Mouse (Mus musculus): ENCODE results near the gene Tagln2. TPM values are rescaled to one million over a fixed set of nuclear protein-coding genes. Genes with fewer than 3 reads are reported as not detected.

Tagln2 gene
- polyA plus RNA-seq, 1 experiment from 2014 or later: 56.0 TPM

- H3K4me2 ChIP-seq (ENCODE audit: low read depth, severe bottlenecking): peak overlapping the region; percentile 79
- ATAC-seq (ENCODE audit: insufficient number of reproducible peaks, low FRiP score, low TSS enrichment, low read depth): no peak
- DNase-seq (ENCODE audit: low spot score): no peak
- no peaks in the 10 kb centered on the region for H3K9me3 ChIP-seq (ENCODE audit: control insufficient read depth, low read length)
- H3K27me3 ChIP-seq (ENCODE audit: control insufficient read depth, insufficient read depth, low read length): no peaks in the 10 kb centered on the region
- peak overlapping the region; percentile 37; the same call in 1 of the 2 replicates for H3K9ac ChIP-seq (ENCODE audit: low read length)
- no peak overlapping the region for H3K4me3 ChIP-seq (ENCODE audit: low read depth, low read length)
- no peak overlapping the region for H3K27ac ChIP-seq (replicated peaks; ENCODE audit: low read depth, low read length)
- peaks cover 38% of the 10 kb centered on the region for H3K4me1 ChIP-seq (ENCODE audit: control insufficient read depth, insufficient read depth, low read length)
- no peaks in the 10 kb centered on the region for H3K36me3 ChIP-seq (ENCODE audit: control insufficient read depth, insufficient read depth, low read length)
- 63% methylated on average over 11 of the region's 11 CpGs for WGBS
These were observed 15.6 kb upstream of the Tagln2 start for GRCm38 (mm10) chr1:172484236-172484635.

- 0 out of 2 replicates have a peak, but pooled peaks cover 3% of the 10 kb centered on the region for H3K36me3 ChIP-seq (ENCODE audit: control insufficient read depth, insufficient read depth, low read length)
- no peak overlapping the region for H3K4me3 ChIP-seq (ENCODE audit: low read depth, low read length)
- no peaks in the 10 kb centered on the region for H3K27me3 ChIP-seq (ENCODE audit: control insufficient read depth, insufficient read depth, low read length)
- H3K4me2 ChIP-seq (ENCODE audit: low read depth, severe bottlenecking): peak overlapping the region; percentile 79; the same call in 1 of the 2 replicates
- no peak overlapping the region for H3K27ac ChIP-seq (replicated peaks; ENCODE audit: low read depth, low read length)
- 73% methylated on average over 13 of the region's 13 CpGs for WGBS
- peaks cover 38% of the 10 kb centered on the region for H3K4me1 ChIP-seq (ENCODE audit: control insufficient read depth, insufficient read depth, low read length)
- H3K9me3 ChIP-seq (ENCODE audit: control insufficient read depth, low read length): no peaks in the 10 kb centered on the region
- no peak overlapping the region; the same call in 1 of the 2 replicates for H3K9ac ChIP-seq (ENCODE audit: low read length)
- ATAC-seq (ENCODE audit: insufficient number of reproducible peaks, low FRiP score, low TSS enrichment, low read depth) (no peak), DNase-seq (ENCODE audit: low spot score) (no peak)
These were observed 15.2 kb upstream of the Tagln2 start for GRCm38 (mm10) chr1:172484671-172485070.

GRCm38 (mm10) chr1:172485821-172486220 is 14.0 kb upstream of the Tagln2 start:
- 0 out of 2 replicates have a peak overlapping the region, but pooled peaks have one; percentile 9 for H3K4me3 ChIP-seq (ENCODE audit: low read depth, low read length)
- ATAC-seq (ENCODE audit: insufficient number of reproducible peaks, low FRiP score, low TSS enrichment, low read depth): no peak
- DNase-seq (ENCODE audit: low spot score): no peak
- H3K27me3 ChIP-seq (ENCODE audit: control insufficient read depth, insufficient read depth, low read length): no peaks in the 10 kb centered on the region
- H3K27ac ChIP-seq (replicated peaks; ENCODE audit: low read depth, low read length): no peak overlapping the region
- 0 out of 2 replicates have a peak, but pooled peaks cover 3% of the 10 kb centered on the region for H3K36me3 ChIP-seq (ENCODE audit: control insufficient read depth, insufficient read depth, low read length)
- no peak overlapping the region for H3K9ac ChIP-seq (ENCODE audit: low read length)
- H3K9me3 ChIP-seq (ENCODE audit: control insufficient read depth, low read length): no peaks in the 10 kb centered on the region
- 27% methylated on average over 6 of the region's 6 CpGs for WGBS
- peak overlapping the region; percentile 29; the same call in 1 of the 2 replicates for H3K4me2 ChIP-seq (ENCODE audit: low read depth, severe bottlenecking)
- H3K4me1 ChIP-seq (ENCODE audit: control insufficient read depth, insufficient read depth, low read length): peaks cover 42% of the 10 kb centered on the region

- 0 out of 2 replicates have a peak overlapping the region, but pooled peaks have one; percentile 30 for H3K9ac ChIP-seq (ENCODE audit: low read length)
- H3K4me2 ChIP-seq (ENCODE audit: low read depth, severe bottlenecking): peak overlapping the region; percentile 29; the same call in 1 of the 2 replicates
- DNase-seq (ENCODE audit: low spot score): no peak
- ATAC-seq (ENCODE audit: insufficient number of reproducible peaks, low FRiP score, low TSS enrichment, low read depth): no peak
- peak overlapping the region; percentile 9; the same call in 1 of the 2 replicates for H3K4me3 ChIP-seq (ENCODE audit: low read depth, low read length)
- no peaks in the 10 kb centered on the region for H3K9me3 ChIP-seq (ENCODE audit: control insufficient read depth, low read length)
- 22% methylated on average over 4 of the region's 4 CpGs for WGBS
- H3K27ac ChIP-seq (replicated peaks; ENCODE audit: low read depth, low read length): no peak overlapping the region
- peaks cover 3% of the 10 kb centered on the region; the same call in 1 of the 2 replicates for H3K36me3 ChIP-seq (ENCODE audit: control insufficient read depth, insufficient read depth, low read length)
- H3K27me3 ChIP-seq (ENCODE audit: control insufficient read depth, insufficient read depth, low read length): no peaks in the 10 kb centered on the region
- H3K4me1 ChIP-seq (ENCODE audit: control insufficient read depth, insufficient read depth, low read length): peaks cover 42% of the 10 kb centered on the region
These were observed 13.6 kb upstream of the Tagln2 start for GRCm38 (mm10) chr1:172486236-172486635.

- peak overlapping the region; percentile 9; the same call in 1 of the 2 replicates for H3K4me3 ChIP-seq (ENCODE audit: low read depth, low read length)
- no peaks in the 10 kb centered on the region for H3K27me3 ChIP-seq (ENCODE audit: control insufficient read depth, insufficient read depth, low read length)
- H3K36me3 ChIP-seq (ENCODE audit: control insufficient read depth, insufficient read depth, low read length): peaks cover 5% of the 10 kb centered on the region; the same call in 1 of the 2 replicates
- 82% methylated on average over 5 of the region's 5 CpGs for WGBS
- no peak overlapping the region for H3K4me2 ChIP-seq (ENCODE audit: low read depth, severe bottlenecking)
- DNase-seq (ENCODE audit: low spot score) (no peak), ATAC-seq (ENCODE audit: insufficient number of reproducible peaks, low FRiP score, low TSS enrichment, low read depth) (no peak)
- H3K9me3 ChIP-seq (ENCODE audit: control insufficient read depth, low read length): no peaks in the 10 kb centered on the region
- no peak overlapping the region for H3K27ac ChIP-seq (replicated peaks; ENCODE audit: low read depth, low read length)
- H3K4me1 ChIP-seq (ENCODE audit: control insufficient read depth, insufficient read depth, low read length): peaks cover 42% of the 10 kb centered on the region
- no peak overlapping the region for H3K9ac ChIP-seq (ENCODE audit: low read length)
These were observed 13.2 kb upstream of the Tagln2 start for GRCm38 (mm10) chr1:172486651-172487050.

- no peak overlapping the region for H3K27ac ChIP-seq (replicated peaks; ENCODE audit: low read depth, low read length)
- no peak overlapping the region for H3K4me2 ChIP-seq (ENCODE audit: low read depth, severe bottlenecking)
- no peaks in the 10 kb centered on the region for H3K9me3 ChIP-seq (ENCODE audit: control insufficient read depth, low read length)
- DNase-seq (ENCODE audit: low spot score): no peak
- H3K4me3 ChIP-seq (ENCODE audit: low read depth, low read length): no peak overlapping the region
- H3K27me3 ChIP-seq (ENCODE audit: control insufficient read depth, insufficient read depth, low read length): no peaks in the 10 kb centered on the region
- peaks cover 40% of the 10 kb centered on the region for H3K4me1 ChIP-seq (ENCODE audit: control insufficient read depth, insufficient read depth, low read length)
- ATAC-seq (ENCODE audit: insufficient number of reproducible peaks, low FRiP score, low TSS enrichment, low read depth): no peak
- peaks cover 5% of the 10 kb centered on the region; the same call in 1 of the 2 replicates for H3K36me3 ChIP-seq (ENCODE audit: control insufficient read depth, insufficient read depth, low read length)
- WGBS: 81% methylated on average over 4 of the region's 4 CpGs
- no peak overlapping the region for H3K9ac ChIP-seq (ENCODE audit: low read length)
These were observed 12.0 kb upstream of the Tagln2 start for GRCm38 (mm10) chr1:172487859-172488258.

- 90% methylated on average over 7 of the region's 7 CpGs for WGBS
- Histone ChIP-seq H3K27ac (replicated peaks; ENCODE audit: low read depth, low read length) (no peak overlapping the region), H3K4me2 (ENCODE audit: low read depth, severe bottlenecking) (no peak overlapping the region), H3K4me1 (ENCODE audit: control insufficient read depth, insufficient read depth, low read length) (peaks cover 31% of the 10 kb centered on the region), H3K9me3 (ENCODE audit: control insufficient read depth, low read length) (no peaks in the 10 kb centered on the region), H3K27me3 (ENCODE audit: control insufficient read depth, insufficient read depth, low read length) (no peaks in the 10 kb centered on the region), H3K9ac (ENCODE audit: low read length) (no peak overlapping the region), H3K36me3 (ENCODE audit: control insufficient read depth, insufficient read depth, low read length) (peaks cover 5% of the 10 kb centered on the region; the same call in 1 of the 2 replicates), H3K4me3 (ENCODE audit: low read depth, low read length) (no peak overlapping the region)
- no peak for DNase-seq (ENCODE audit: low spot score)
- ATAC-seq (ENCODE audit: insufficient number of reproducible peaks, low FRiP score, low TSS enrichment, low read depth): no peak
These were observed 11.0 kb upstream of the Tagln2 start for GRCm38 (mm10) chr1:172488831-172489230.

GRCm38 (mm10) chr1:172489585-172490250 is 10.1 kb upstream of the Tagln2 start:
- Histone ChIP-seq H3K4me2 (ENCODE audit: low read depth, severe bottlenecking) (no peak overlapping the region), H3K27ac (replicated peaks; ENCODE audit: low read depth, low read length) (no peak overlapping the region), H3K9me3 (ENCODE audit: control insufficient read depth, low read length) (no peaks in the 10 kb centered on the region), H3K36me3 (ENCODE audit: control insufficient read depth, insufficient read depth, low read length) (peaks cover 5% of the 10 kb centered on the region; the same call in 1 of the 2 replicates), H3K4me3 (ENCODE audit: low read depth, low read length) (no peak overlapping the region), H3K27me3 (ENCODE audit: control insufficient read depth, insufficient read depth, low read length) (no peaks in the 10 kb centered on the region), H3K4me1 (ENCODE audit: control insufficient read depth, insufficient read depth, low read length) (peaks cover 22% of the 10 kb centered on the region), H3K9ac (ENCODE audit: low read length) (no peak overlapping the region)
- DNase-seq (ENCODE audit: low spot score) (no peak), ATAC-seq (ENCODE audit: insufficient number of reproducible peaks, low FRiP score, low TSS enrichment, low read depth) (peak; percentile 27; the same call in 1 of the 2 replicates)
- 62% methylated on average over 12 of the region's 12 CpGs for WGBS

All from limb, embryonic 11.5 days (tissue).